Mouse (Mus musculus): ENCODE data around the gene Gm29776. TPM values are rescaled to one million over a fixed set of nuclear protein-coding genes. Genes with fewer than 3 reads are reported as not detected.

Gene Gm29776
- polyA plus RNA-seq, 1 experiment from 2014 or later = 0.21 TPM

DNA sequence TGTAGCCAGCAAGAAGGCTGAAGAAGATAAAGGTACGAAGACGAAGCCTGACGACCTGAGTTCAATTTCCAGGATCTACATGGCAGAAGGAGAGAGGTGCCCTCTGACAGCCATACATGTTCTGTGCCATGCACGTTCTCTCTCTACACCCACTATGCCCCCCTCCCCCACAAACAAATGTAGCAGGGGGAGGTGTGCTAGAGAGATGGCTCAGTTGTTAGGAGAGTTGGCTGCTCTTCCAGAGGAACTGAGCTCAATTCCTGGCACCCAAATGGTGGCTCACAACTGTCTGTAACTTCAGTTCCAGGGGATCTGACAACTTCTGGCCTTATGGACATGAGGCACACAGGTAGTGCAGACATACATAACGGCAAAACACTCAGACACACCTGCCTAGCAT, 22.3 kb downstream of the Gm29776 start:
- 90% methylated on average over 5 of the region's 5 CpGs for WGBS
- no peak overlapping the region for H3K4me2 ChIP-seq (replicated peaks)
- H3K4me3 ChIP-seq = no peak overlapping the region
- ATAC-seq (ENCODE audit: low FRiP score) = no peak
- H3K27ac ChIP-seq = no peak overlapping the region
- no peaks in the 10 kb centered on the region for H3K27me3 ChIP-seq
- H3K9ac ChIP-seq = no peak overlapping the region
- peaks cover 63% of the 10 kb centered on the region for H3K36me3 ChIP-seq
- no peaks in the 10 kb centered on the region for H3K9me3 ChIP-seq (replicated peaks)
- no peaks in the 10 kb centered on the region for H3K4me1 ChIP-seq

DNA sequence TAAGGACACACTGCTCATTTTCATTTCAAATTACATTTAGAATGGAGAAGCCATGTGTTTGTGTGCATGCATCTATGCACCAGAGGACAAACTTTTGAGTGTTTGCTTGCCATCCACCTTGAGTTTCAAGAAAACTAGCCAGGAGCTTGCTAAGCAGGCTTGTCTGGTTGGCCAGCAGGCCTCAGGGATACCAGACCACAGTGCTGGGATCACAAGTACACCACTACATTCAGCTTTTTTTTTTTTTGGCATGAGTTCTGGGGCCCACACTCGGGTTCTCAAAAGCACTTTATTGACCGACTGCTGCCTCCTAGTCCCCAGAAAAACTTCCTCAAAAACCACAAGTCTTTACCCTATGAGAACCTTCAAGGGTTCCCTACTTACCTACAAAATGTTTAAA, 24.3 kb downstream of the Gm29776 start:
- no peak for ATAC-seq (ENCODE audit: low FRiP score)
- Histone ChIP-seq H3K9ac (no peak overlapping the region), H3K36me3 (peaks cover 65% of the 10 kb centered on the region), H3K4me3 (no peak overlapping the region), H3K27me3 (no peaks in the 10 kb centered on the region), H3K27ac (no peak overlapping the region), H3K4me1 (no peaks in the 10 kb centered on the region), H3K4me2 (replicated peaks) (no peak overlapping the region), H3K9me3 (replicated peaks) (no peaks in the 10 kb centered on the region)
- 91% methylated on average over 2 of the region's 2 CpGs for WGBS

DNA sequence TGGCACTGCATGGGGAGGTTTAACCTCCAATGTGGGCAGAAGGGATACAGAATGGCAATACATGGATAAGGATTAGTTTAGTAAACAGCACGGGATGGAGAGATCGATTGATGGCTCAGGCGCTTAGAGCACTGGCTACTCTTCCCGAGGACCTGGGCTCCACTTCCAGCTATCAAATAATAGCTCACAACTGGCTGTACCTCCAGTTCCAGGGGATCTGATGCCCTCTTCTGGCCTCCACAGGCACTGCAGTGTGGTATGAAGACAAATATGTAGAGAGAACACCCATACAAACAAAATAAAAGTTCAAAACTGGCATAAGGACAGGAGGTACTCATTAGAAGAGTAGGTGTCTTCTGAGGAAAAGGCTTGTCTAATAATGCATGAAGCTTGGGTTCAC, 29.3 kb downstream of the Gm29776 start:
- peaks cover 74% of the 10 kb centered on the region for H3K36me3 ChIP-seq
- H3K4me3 ChIP-seq = no peak overlapping the region
- no peak for ATAC-seq (ENCODE audit: low FRiP score)
- H3K4me2 ChIP-seq (replicated peaks) = no peak overlapping the region
- H3K27ac ChIP-seq = no peak overlapping the region
- 74% methylated on average over 4 of the region's 4 CpGs for WGBS
- H3K9me3 ChIP-seq (replicated peaks) = no peaks in the 10 kb centered on the region
- no peaks in the 10 kb centered on the region for H3K4me1 ChIP-seq
- no peaks in the 10 kb centered on the region for H3K27me3 ChIP-seq
- no peak overlapping the region for H3K9ac ChIP-seq

DNA sequence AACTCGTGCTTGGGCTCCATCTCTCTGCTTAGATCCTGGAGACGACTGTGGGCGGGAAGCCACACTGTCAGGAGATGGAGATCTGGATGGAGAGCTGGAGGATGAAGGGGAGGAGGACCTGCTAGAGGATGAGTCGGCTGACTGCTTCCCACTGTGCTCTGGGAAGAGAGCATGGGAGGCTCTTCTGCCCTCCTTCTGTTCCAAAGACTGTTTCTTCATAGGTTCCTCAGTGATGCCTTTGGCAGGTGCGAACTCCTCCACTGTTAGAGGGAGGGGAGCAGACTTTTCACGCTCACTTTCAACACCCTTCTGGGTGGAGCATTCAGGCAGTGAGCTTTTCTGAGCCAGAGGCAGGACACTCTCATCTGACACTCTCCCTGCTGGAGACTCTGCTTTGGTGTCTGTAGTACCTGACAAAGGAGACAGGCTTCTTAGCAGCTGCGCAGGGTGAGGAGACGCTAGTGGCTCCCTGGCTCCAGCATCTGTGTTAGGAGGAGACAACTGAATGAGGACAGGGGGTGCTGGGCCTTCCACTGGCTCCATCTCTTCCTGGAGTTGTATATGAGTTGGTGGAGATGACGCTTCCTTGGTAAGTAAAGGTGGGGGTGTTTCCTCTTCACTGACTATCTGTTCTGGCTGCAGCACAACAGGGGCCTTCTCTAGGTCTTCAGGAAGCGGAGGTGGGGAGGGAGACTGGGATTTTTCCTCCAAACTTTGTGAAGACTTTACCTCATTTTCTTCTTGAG, 34.0 kb downstream of the Gm29776 start:
- H3K9ac ChIP-seq = no peak overlapping the region
- no peak overlapping the region for H3K4me3 ChIP-seq
- H3K27me3 ChIP-seq = no peaks in the 10 kb centered on the region
- WGBS = 92% methylated on average over 10 of the region's 10 CpGs
- H3K9me3 ChIP-seq (replicated peaks) = no peaks in the 10 kb centered on the region
- no peaks in the 10 kb centered on the region for H3K4me1 ChIP-seq
- H3K36me3 ChIP-seq = peaks cover 94% of the 10 kb centered on the region
- no peak overlapping the region for H3K4me2 ChIP-seq (replicated peaks)
- no peak for ATAC-seq (ENCODE audit: low FRiP score)
- H3K27ac ChIP-seq = no peak overlapping the region

DNA sequence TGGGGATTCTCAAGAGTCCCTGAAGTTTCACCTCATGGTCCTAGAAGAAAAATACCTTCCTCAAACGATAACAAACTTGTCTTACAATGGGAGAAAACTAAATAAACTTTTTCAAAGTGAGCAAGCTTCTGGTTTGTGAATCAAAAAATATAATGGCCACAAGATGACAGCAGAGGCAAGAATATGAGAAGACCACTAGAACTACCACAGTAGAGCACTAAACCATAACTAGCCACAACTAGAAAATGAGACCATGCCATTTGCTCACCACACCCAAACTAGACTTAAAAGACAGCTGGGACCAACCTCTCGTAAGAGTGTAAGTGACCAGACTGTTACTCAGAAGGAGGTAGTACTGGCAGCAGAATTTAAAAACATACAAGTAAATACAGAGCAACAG, 38.6 kb downstream of the Gm29776 start:
- H3K27ac ChIP-seq = no peak overlapping the region
- no peaks in the 10 kb centered on the region for H3K9me3 ChIP-seq (replicated peaks)
- H3K4me3 ChIP-seq = no peak overlapping the region
- no peak overlapping the region for H3K4me2 ChIP-seq (replicated peaks)
- H3K4me1 ChIP-seq = no peaks in the 10 kb centered on the region
- no peaks in the 10 kb centered on the region for H3K27me3 ChIP-seq
- WGBS = 93% methylated on average over 2 of the region's 2 CpGs
- peaks cover 92% of the 10 kb centered on the region for H3K36me3 ChIP-seq
- ATAC-seq (ENCODE audit: low FRiP score) = no peak
- no peak overlapping the region for H3K9ac ChIP-seq

DNA sequence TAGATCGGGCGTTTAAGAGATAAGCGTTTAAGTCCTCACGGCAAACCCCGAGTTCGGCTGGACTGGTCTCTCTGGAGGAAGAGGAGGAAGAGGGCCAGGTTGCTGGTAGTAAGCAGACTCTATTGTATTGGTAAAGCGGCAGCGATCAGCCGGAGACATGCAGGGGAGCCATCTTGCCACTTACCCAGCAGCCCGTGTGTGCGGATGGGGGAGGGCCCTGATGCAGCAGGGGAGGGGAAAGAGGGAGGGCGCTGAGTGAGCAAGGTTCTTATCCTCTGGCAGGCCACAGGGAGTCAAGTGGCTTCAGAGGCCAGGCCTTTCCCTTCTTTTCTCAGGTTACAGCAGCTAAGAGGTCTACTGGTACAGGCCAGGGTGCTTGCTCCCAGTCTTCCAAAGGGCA, 45.1 kb downstream of the Gm29776 start:
- no peaks in the 10 kb centered on the region for H3K9me3 ChIP-seq (replicated peaks)
- WGBS = 0% methylated on average over 12 of the region's 12 CpGs
- H3K9ac ChIP-seq = peak overlapping the region; percentile 90
- ATAC-seq (ENCODE audit: low FRiP score) = peak; percentile 80
- H3K36me3 ChIP-seq = peaks cover 60% of the 10 kb centered on the region
- H3K27ac ChIP-seq = peak overlapping the region; percentile 85
- H3K4me3 ChIP-seq = peak overlapping the region; percentile 63
- peak overlapping the region; percentile 92 for H3K4me2 ChIP-seq (replicated peaks)
- no peaks in the 10 kb centered on the region for H3K27me3 ChIP-seq
- H3K4me1 ChIP-seq = peaks cover 43% of the 10 kb centered on the region

DNA sequence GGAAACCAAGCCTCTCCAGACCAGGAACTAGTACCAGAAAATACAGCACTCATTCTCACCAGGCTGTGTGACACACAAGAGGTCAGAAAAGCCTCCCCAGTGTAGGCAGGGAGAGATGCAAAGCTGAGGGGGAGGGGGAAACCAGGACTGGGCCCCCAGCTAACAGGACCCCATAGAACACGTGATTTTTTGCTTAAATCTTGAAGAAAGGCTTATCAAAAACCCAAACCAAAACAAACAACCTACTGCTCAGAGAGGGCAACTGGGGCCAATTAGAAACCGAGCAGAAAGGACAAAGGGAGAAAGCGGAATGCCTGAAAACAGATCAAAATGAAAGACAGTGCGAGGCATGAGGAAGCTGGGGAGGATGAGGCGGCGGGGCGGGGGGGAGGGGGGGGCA, 45.8 kb downstream of the Gm29776 start:
- H3K27me3 ChIP-seq = no peaks in the 10 kb centered on the region
- 0% methylated on average over 6 of the region's 7 CpGs for WGBS
- peaks cover 61% of the 10 kb centered on the region for H3K36me3 ChIP-seq
- peak overlapping the region; percentile 90 for H3K9ac ChIP-seq
- no peaks in the 10 kb centered on the region for H3K9me3 ChIP-seq (replicated peaks)
- peaks cover 48% of the 10 kb centered on the region for H3K4me1 ChIP-seq
- H3K4me2 ChIP-seq (replicated peaks) = peak overlapping the region; percentile 92
- ATAC-seq (ENCODE audit: low FRiP score) = 0 out of 2 replicates have a peak, but pooled peaks have one; percentile 38
- peak overlapping the region; percentile 63 for H3K4me3 ChIP-seq
- peak overlapping the region; percentile 85 for H3K27ac ChIP-seq

DNA sequence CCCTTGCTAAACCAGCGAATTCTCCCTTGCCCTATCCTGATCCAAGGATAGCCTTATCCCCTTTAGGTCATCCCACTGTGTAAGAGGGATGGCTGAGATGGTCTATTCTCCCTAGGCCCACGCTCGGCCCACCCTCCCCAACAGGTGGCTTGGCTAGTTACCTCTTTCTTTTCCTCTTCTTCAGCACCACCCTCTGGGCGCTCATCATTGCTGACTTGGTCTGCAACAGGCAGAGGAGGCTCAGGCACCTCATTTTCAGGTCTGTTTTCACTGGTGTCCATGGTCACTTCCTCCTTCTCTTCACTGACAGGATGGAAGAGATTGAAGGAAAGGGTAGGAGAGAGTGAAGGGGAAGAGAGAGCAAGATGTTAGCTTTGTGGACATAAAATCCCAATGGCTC, 47.1 kb downstream of the Gm29776 start:
- Histone ChIP-seq H3K9ac (no peak overlapping the region), H3K9me3 (replicated peaks) (no peaks in the 10 kb centered on the region), H3K4me3 (no peak overlapping the region; the same call in 1 of the 2 replicates), H3K36me3 (peaks cover 64% of the 10 kb centered on the region), H3K4me2 (replicated peaks) (peak overlapping the region; percentile 92), H3K4me1 (peaks cover 48% of the 10 kb centered on the region), H3K27ac (no peak overlapping the region), H3K27me3 (no peaks in the 10 kb centered on the region)
- no peak for ATAC-seq (ENCODE audit: low FRiP score)
- 66% methylated on average over 4 of the region's 4 CpGs for WGBS

DNA sequence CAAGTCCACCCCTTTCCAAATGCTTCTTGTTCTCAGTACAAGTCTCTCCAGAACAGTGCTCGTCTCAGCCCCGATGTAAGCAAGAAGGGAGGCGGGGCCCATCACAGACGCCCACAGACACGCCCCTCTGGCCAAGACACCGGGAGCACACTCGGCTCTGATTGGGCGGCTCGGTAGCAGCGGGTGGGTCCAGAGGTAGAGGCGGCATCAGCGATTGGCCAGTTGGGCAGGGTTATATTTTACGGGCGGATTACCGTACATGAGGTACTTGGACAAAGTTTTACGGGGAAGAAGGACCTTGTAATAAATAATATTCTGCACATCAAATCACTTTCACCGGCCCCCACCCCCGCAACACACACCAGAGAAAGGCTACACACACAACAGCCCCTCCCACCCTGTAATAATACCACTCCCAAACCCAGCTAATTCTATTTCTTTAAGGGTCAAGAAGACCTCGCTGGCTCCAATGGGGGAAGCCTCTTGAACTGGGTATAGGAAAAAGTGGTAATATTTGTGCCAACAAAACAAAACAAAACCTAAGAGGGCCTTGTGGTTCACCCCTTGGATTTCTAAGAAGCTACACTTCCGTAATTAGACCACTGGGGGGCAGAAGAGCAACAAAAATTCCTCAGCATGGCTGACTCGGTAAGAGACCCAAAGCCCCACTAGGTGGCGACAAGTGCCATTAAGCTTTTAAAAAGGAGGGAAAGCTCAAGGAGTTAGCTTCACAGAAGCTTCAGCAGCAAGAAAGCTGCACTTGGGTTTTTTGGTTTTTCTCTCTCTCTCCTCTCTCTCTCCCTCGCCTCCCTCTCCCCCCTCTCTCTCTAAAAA, 47.8 kb downstream of the Gm29776 start:
- H3K36me3 ChIP-seq = peaks cover 64% of the 10 kb centered on the region
- H3K4me2 ChIP-seq (replicated peaks) = peak overlapping the region; percentile 92
- ATAC-seq (ENCODE audit: low FRiP score) = peak; percentile 13
- no peak overlapping the region for H3K27ac ChIP-seq
- no peak overlapping the region for H3K9ac ChIP-seq
- H3K4me1 ChIP-seq = peaks cover 48% of the 10 kb centered on the region
- no peaks in the 10 kb centered on the region for H3K27me3 ChIP-seq
- no peak overlapping the region for H3K4me3 ChIP-seq
- H3K9me3 ChIP-seq (replicated peaks) = no peaks in the 10 kb centered on the region
- 66% methylated on average over 23 of the region's 23 CpGs for WGBS

DNA sequence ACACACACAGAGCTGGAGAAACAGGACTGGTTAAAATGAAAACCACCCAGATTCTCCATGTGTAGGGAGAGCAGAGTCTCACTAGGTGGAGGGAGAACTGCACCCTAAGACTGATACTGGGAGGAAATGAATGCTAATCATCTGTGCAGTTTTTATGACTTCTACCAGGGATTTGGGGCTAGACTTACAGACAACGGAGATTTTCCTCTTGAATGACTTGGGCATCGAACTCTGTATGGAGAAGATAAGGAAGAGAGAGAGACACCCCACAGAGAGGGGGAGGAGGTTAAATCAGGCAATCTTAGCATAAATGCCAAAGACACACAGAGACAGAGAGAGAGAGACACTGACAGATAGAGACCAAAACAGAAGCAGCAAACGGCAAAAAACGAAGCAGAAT, 50.7 kb downstream of the Gm29776 start:
- 77% methylated on average over 4 of the region's 4 CpGs for WGBS
- Histone ChIP-seq H3K27ac (no peak overlapping the region), H3K9me3 (replicated peaks) (no peaks in the 10 kb centered on the region), H3K9ac (no peak overlapping the region), H3K4me2 (replicated peaks) (no peak overlapping the region), H3K36me3 (peaks cover 86% of the 10 kb centered on the region), H3K4me3 (no peak overlapping the region), H3K27me3 (no peaks in the 10 kb centered on the region), H3K4me1 (peaks cover 41% of the 10 kb centered on the region)
- ATAC-seq (ENCODE audit: low FRiP score) = no peak

DNA sequence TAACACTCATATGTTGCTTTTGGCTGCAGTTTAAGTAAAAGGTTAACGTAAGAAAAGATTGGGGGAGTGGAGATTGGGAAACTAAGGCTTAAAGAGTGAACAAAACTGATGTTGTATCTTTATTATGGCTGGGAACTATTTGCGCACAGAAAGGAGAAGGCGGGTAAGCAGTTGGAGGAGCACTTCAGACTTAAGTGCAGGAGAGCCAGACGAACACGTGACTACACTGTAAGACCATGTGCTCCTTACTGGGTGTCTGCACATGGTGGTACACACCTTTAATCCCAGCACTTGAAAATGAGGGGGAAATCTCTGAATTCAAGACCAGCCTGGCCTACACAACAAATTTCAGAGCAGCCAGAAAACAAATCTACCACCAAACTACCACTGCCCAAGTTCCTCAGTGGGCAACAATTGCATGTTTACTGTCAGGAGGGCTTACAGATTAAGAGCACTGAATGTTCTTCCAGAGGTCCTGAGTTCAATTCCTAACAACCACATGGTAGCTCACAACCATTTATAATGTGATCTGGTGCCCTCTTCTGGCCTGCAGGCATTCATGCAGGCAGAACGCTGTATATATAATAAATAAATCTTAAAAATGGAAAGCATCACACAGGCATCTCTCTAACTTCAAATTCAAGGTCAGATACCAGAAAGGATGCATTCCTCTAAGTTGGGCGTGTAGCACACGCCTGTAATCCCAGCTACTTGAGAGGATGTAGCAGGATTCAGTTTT, 51.6 kb downstream of the Gm29776 start:
- no peak for ATAC-seq (ENCODE audit: low FRiP score)
- H3K36me3 ChIP-seq = peaks cover 95% of the 10 kb centered on the region
- peaks cover 34% of the 10 kb centered on the region for H3K4me1 ChIP-seq
- H3K27ac ChIP-seq = no peak overlapping the region
- no peak overlapping the region for H3K9ac ChIP-seq
- no peak overlapping the region for H3K4me3 ChIP-seq
- H3K9me3 ChIP-seq (replicated peaks) = no peaks in the 10 kb centered on the region
- 96% methylated on average over 8 of the region's 8 CpGs for WGBS
- no peaks in the 10 kb centered on the region for H3K27me3 ChIP-seq
- no peak overlapping the region for H3K4me2 ChIP-seq (replicated peaks)

DNA sequence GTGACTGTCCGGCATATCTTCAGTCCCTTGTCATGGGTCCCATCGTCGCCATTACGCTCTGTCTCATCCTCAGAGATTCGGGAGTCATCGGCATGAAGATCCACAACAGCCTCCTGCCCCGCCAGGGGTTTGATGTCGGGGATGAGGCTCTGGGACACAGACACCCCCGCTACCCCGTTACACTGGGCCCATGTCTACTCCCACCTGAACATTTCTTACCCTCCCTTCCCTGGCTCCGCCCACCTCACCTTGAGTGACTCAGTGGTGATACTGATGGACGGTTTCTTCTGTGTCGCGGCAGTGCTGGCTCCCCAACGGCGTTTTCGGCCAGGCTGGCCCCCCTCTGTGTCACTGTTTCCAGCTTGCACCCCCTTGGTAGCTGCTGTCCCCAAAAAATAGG, 52.2 kb downstream of the Gm29776 start:
- no peak overlapping the region for H3K27ac ChIP-seq
- no peak overlapping the region for H3K4me3 ChIP-seq
- H3K4me1 ChIP-seq = peaks cover 28% of the 10 kb centered on the region
- H3K27me3 ChIP-seq = no peaks in the 10 kb centered on the region
- 94% methylated on average over 17 of the region's 17 CpGs for whole genome bisulfite sequencing
- no peak overlapping the region for H3K4me2 ChIP-seq (replicated peaks)
- H3K9me3 ChIP-seq (replicated peaks) = no peaks in the 10 kb centered on the region
- H3K9ac ChIP-seq = no peak overlapping the region
- no peak for ATAC-seq (ENCODE audit: low FRiP score)
- peaks cover 89% of the 10 kb centered on the region for H3K36me3 ChIP-seq

Data from hindbrain, embryonic 12.5 days (tissue).